Mouse (Mus musculus): ENCODE results near the gene Filip1l. TPM values are rescaled to one million over a fixed set of nuclear protein-coding genes. Genes with fewer than 3 reads are reported as not detected.
A peak's percentile ranks its signal among the peaks of the same experiment; 100 is the strongest.

Gene Filip1l
- polyA plus RNA-seq, 1 experiment from 2014 or later = 3.0 TPM

- Histone ChIP-seq H3K36me3 (ENCODE audit: control insufficient read depth, insufficient read depth, low read length) (no peaks in the 10 kb centered on the region), H3K4me3 (replicated peaks; ENCODE audit: low read depth, low read length) (no peak overlapping the region), H3K9me3 (ENCODE audit: control insufficient read depth, low read length) (no peaks in the 10 kb centered on the region), H3K27me3 (ENCODE audit: control insufficient read depth, insufficient read depth, low read length) (no peaks in the 10 kb centered on the region), H3K27ac (replicated peaks; ENCODE audit: low read depth, low read length) (no peak overlapping the region), H3K4me1 (ENCODE audit: control insufficient read depth, insufficient read depth, low read length) (no peaks in the 10 kb centered on the region), H3K9ac (replicated peaks; ENCODE audit: low read length) (no peak overlapping the region), H3K4me2 (ENCODE audit: low read length) (no peak overlapping the region)
- DNase-seq = no peak
- 91% methylated on average over 6 of the region's 6 CpGs for WGBS
- no peak for ATAC-seq (ENCODE audit: low FRiP score, low TSS enrichment)
Observed at GRCm38 (mm10) chr16:57397845-57398244, 45.0 kb downstream of the Filip1l start.

GRCm38 (mm10) chr16:57398387-57399214 is 45.7 kb downstream of the Filip1l start:
- Histone ChIP-seq H3K27ac (replicated peaks; ENCODE audit: low read depth, low read length) (no peak overlapping the region), H3K36me3 (ENCODE audit: control insufficient read depth, insufficient read depth, low read length) (no peaks in the 10 kb centered on the region), H3K9me3 (ENCODE audit: control insufficient read depth, low read length) (no peaks in the 10 kb centered on the region), H3K27me3 (ENCODE audit: control insufficient read depth, insufficient read depth, low read length) (no peaks in the 10 kb centered on the region), H3K4me3 (replicated peaks; ENCODE audit: low read depth, low read length) (no peak overlapping the region), H3K4me2 (ENCODE audit: low read length) (no peak overlapping the region), H3K9ac (replicated peaks; ENCODE audit: low read length) (no peak overlapping the region), H3K4me1 (ENCODE audit: control insufficient read depth, insufficient read depth, low read length) (no peaks in the 10 kb centered on the region)
- peak; percentile 35; the same call in 1 of the 2 replicates for ATAC-seq (ENCODE audit: low FRiP score, low TSS enrichment)
- WGBS = 67% methylated on average over 18 of the region's 18 CpGs
- DNase-seq = peak; percentile 89

- no peak overlapping the region for H3K4me3 ChIP-seq (replicated peaks; ENCODE audit: low read depth, low read length)
- DNase-seq (no peak), ATAC-seq (ENCODE audit: low FRiP score, low TSS enrichment) (no peak)
- H3K4me1 ChIP-seq (ENCODE audit: control insufficient read depth, insufficient read depth, low read length) = no peaks in the 10 kb centered on the region
- no peak overlapping the region for H3K27ac ChIP-seq (replicated peaks; ENCODE audit: low read depth, low read length)
- no peaks in the 10 kb centered on the region for H3K9me3 ChIP-seq (ENCODE audit: control insufficient read depth, low read length)
- no peaks in the 10 kb centered on the region for H3K27me3 ChIP-seq (ENCODE audit: control insufficient read depth, insufficient read depth, low read length)
- no peak overlapping the region for H3K9ac ChIP-seq (replicated peaks; ENCODE audit: low read length)
- H3K4me2 ChIP-seq (ENCODE audit: low read length) = no peak overlapping the region
- 87% methylated on average over 10 of the region's 10 CpGs for WGBS
- H3K36me3 ChIP-seq (ENCODE audit: control insufficient read depth, insufficient read depth, low read length) = no peaks in the 10 kb centered on the region
Observed at GRCm38 (mm10) chr16:57399566-57399965, 46.7 kb downstream of the Filip1l start.

GRCm38 (mm10) chr16:57401702-57402101 is 48.8 kb downstream of the Filip1l start:
- no peaks in the 10 kb centered on the region for H3K36me3 ChIP-seq (ENCODE audit: control insufficient read depth, insufficient read depth, low read length)
- H3K4me1 ChIP-seq (ENCODE audit: control insufficient read depth, insufficient read depth, low read length) = no peaks in the 10 kb centered on the region
- no peak overlapping the region for H3K27ac ChIP-seq (replicated peaks; ENCODE audit: low read depth, low read length)
- WGBS = 67% methylated on average over 6 of the region's 6 CpGs
- H3K9me3 ChIP-seq (ENCODE audit: control insufficient read depth, low read length) = no peaks in the 10 kb centered on the region
- H3K9ac ChIP-seq (replicated peaks; ENCODE audit: low read length) = no peak overlapping the region
- H3K4me3 ChIP-seq (replicated peaks; ENCODE audit: low read depth, low read length) = no peak overlapping the region
- H3K4me2 ChIP-seq (ENCODE audit: low read length) = no peak overlapping the region
- H3K27me3 ChIP-seq (ENCODE audit: control insufficient read depth, insufficient read depth, low read length) = no peaks in the 10 kb centered on the region
- DNase-seq (no peak), ATAC-seq (ENCODE audit: low FRiP score, low TSS enrichment) (no peak)

- Histone ChIP-seq H3K27ac (replicated peaks; ENCODE audit: low read depth, low read length) (no peak overlapping the region), H3K9ac (replicated peaks; ENCODE audit: low read length) (no peak overlapping the region), H3K27me3 (ENCODE audit: control insufficient read depth, insufficient read depth, low read length) (no peaks in the 10 kb centered on the region), H3K9me3 (ENCODE audit: control insufficient read depth, low read length) (no peaks in the 10 kb centered on the region), H3K4me1 (ENCODE audit: control insufficient read depth, insufficient read depth, low read length) (no peaks in the 10 kb centered on the region), H3K4me3 (replicated peaks; ENCODE audit: low read depth, low read length) (no peak overlapping the region), H3K4me2 (ENCODE audit: low read length) (no peak overlapping the region), H3K36me3 (ENCODE audit: control insufficient read depth, insufficient read depth, low read length) (no peaks in the 10 kb centered on the region)
- DNase-seq (no peak), ATAC-seq (ENCODE audit: low FRiP score, low TSS enrichment) (no peak)
- 85% methylated on average over 4 of the region's 4 CpGs for WGBS
Observed at GRCm38 (mm10) chr16:57402910-57403309, 50.0 kb downstream of the Filip1l start.

GRCm38 (mm10) chr16:57403825-57404224 is 50.9 kb downstream of the Filip1l start:
- 81% methylated on average over 5 of the region's 5 CpGs for WGBS
- no peak overlapping the region for H3K9ac ChIP-seq (replicated peaks; ENCODE audit: low read length)
- H3K4me2 ChIP-seq (ENCODE audit: low read length) = no peak overlapping the region
- ATAC-seq (ENCODE audit: low FRiP score, low TSS enrichment) (no peak), DNase-seq (no peak)
- no peaks in the 10 kb centered on the region for H3K4me1 ChIP-seq (ENCODE audit: control insufficient read depth, insufficient read depth, low read length)
- H3K4me3 ChIP-seq (replicated peaks; ENCODE audit: low read depth, low read length) = no peak overlapping the region
- no peaks in the 10 kb centered on the region for H3K9me3 ChIP-seq (ENCODE audit: control insufficient read depth, low read length)
- no peaks in the 10 kb centered on the region for H3K36me3 ChIP-seq (ENCODE audit: control insufficient read depth, insufficient read depth, low read length)
- H3K27me3 ChIP-seq (ENCODE audit: control insufficient read depth, insufficient read depth, low read length) = no peaks in the 10 kb centered on the region
- H3K27ac ChIP-seq (replicated peaks; ENCODE audit: low read depth, low read length) = no peak overlapping the region

GRCm38 (mm10) chr16:57412766-57413165 is 59.9 kb downstream of the Filip1l start:
- Histone ChIP-seq H3K36me3 (ENCODE audit: control insufficient read depth, insufficient read depth, low read length) (no peaks in the 10 kb centered on the region), H3K27ac (replicated peaks; ENCODE audit: low read depth, low read length) (no peak overlapping the region), H3K27me3 (ENCODE audit: control insufficient read depth, insufficient read depth, low read length) (no peaks in the 10 kb centered on the region), H3K4me3 (replicated peaks; ENCODE audit: low read depth, low read length) (no peak overlapping the region), H3K9me3 (ENCODE audit: control insufficient read depth, low read length) (no peaks in the 10 kb centered on the region), H3K4me1 (ENCODE audit: control insufficient read depth, insufficient read depth, low read length) (no peaks in the 10 kb centered on the region), H3K9ac (replicated peaks; ENCODE audit: low read length) (no peak overlapping the region), H3K4me2 (ENCODE audit: low read length) (no peak overlapping the region)
- DNase-seq (no peak), ATAC-seq (ENCODE audit: low FRiP score, low TSS enrichment) (no peak)
- WGBS = 66% methylated on average over 4 of the region's 4 CpGs

- DNase-seq (no peak), ATAC-seq (ENCODE audit: low FRiP score, low TSS enrichment) (no peak)
- Histone ChIP-seq H3K9ac (replicated peaks; ENCODE audit: low read length) (no peak overlapping the region), H3K9me3 (ENCODE audit: control insufficient read depth, low read length) (no peaks in the 10 kb centered on the region), H3K27me3 (ENCODE audit: control insufficient read depth, insufficient read depth, low read length) (no peaks in the 10 kb centered on the region), H3K4me1 (ENCODE audit: control insufficient read depth, insufficient read depth, low read length) (no peaks in the 10 kb centered on the region), H3K4me3 (replicated peaks; ENCODE audit: low read depth, low read length) (no peak overlapping the region), H3K4me2 (ENCODE audit: low read length) (no peak overlapping the region), H3K36me3 (ENCODE audit: control insufficient read depth, insufficient read depth, low read length) (no peaks in the 10 kb centered on the region), H3K27ac (replicated peaks; ENCODE audit: low read depth, low read length) (no peak overlapping the region)
- WGBS = 66% methylated on average over 2 of the region's 2 CpGs
Observed at GRCm38 (mm10) chr16:57416049-57416448, 63.2 kb downstream of the Filip1l start.

GRCm38 (mm10) chr16:57417017-57417416 is 64.1 kb downstream of the Filip1l start:
- Histone ChIP-seq H3K36me3 (ENCODE audit: control insufficient read depth, insufficient read depth, low read length) (no peaks in the 10 kb centered on the region), H3K27ac (replicated peaks; ENCODE audit: low read depth, low read length) (no peak overlapping the region), H3K4me2 (ENCODE audit: low read length) (no peak overlapping the region), H3K9me3 (ENCODE audit: control insufficient read depth, low read length) (no peaks in the 10 kb centered on the region), H3K4me1 (ENCODE audit: control insufficient read depth, insufficient read depth, low read length) (no peaks in the 10 kb centered on the region), H3K27me3 (ENCODE audit: control insufficient read depth, insufficient read depth, low read length) (no peaks in the 10 kb centered on the region), H3K9ac (replicated peaks; ENCODE audit: low read length) (no peak overlapping the region), H3K4me3 (replicated peaks; ENCODE audit: low read depth, low read length) (no peak overlapping the region)
- ATAC-seq (ENCODE audit: low FRiP score, low TSS enrichment) (no peak), DNase-seq (no peak)
- 86% methylated on average over 9 of the region's 9 CpGs for WGBS
